Mouse (Mus musculus) ES-Bruce4 (cell line): ENCODE data around the gene Fam19a2.

ENCODE experiments used
- CTCF ChIP-seq: IDR thresholded peaks from one replicate; pipeline ENCODE4 v1.8.1; 2011; ENCODE audit warnings: low read depth, low read length
- EP300 ChIP-seq: IDR thresholded peaks from 2 replicates; pipeline ENCODE4 v1.6.1; 2011; ENCODE audit warnings: low read depth, low read length; ENCODE audit not compliant: insufficient read depth

- TF ChIP-seq EP300 (no peak), CTCF (no peak)
Observed at GRCm38 (mm10) chr10:123526059-123526458, 262.3 kb downstream of the Fam19a2 start.
